Mouse (Mus musculus): ENCODE results near the gene Axin2.
"Not testable (repeated sequence)": the region's sequence is repeated elsewhere in the genome, so short reads cannot be mapped to it uniquely, and the experiment has no call there.

The Axin2 gene

GRCm38 (mm10) chr11:108920158-108920635, at the start of gene Axin2:
Gene Axin2, plus strand, starts transcription at chr11:108920349.
- DNase-seq (ENCODE audit: low read depth, low spot score): peak; percentile 89

- DNase-seq (ENCODE audit: low read depth, low spot score): not testable (repeated sequence)
Measured at GRCm38 (mm10) chr11:108871284-108871683, 48.9 kb upstream of the Axin2 start.

GRCm38 (mm10) chr11:108871748-108872147, 48.4 kb upstream of the Axin2 start:
- no peak for DNase-seq (ENCODE audit: low read depth, low spot score)

GRCm38 (mm10) chr11:108876633-108877205, 43.4 kb upstream of the Axin2 start:
- DNase-seq (ENCODE audit: low read depth, low spot score): no peak

GRCm38 (mm10) chr11:108877520-108877919, 42.6 kb upstream of the Axin2 start:
- DNase-seq (ENCODE audit: low read depth, low spot score): no peak

GRCm38 (mm10) chr11:108880546-108880945, 39.6 kb upstream of the Axin2 start:
- no peak for DNase-seq (ENCODE audit: low read depth, low spot score)

GRCm38 (mm10) chr11:108881662-108882061, 38.5 kb upstream of the Axin2 start:
- no peak for DNase-seq (ENCODE audit: low read depth, low spot score)

GRCm38 (mm10) chr11:108885276-108885896, 34.8 kb upstream of the Axin2 start:
- no peak for DNase-seq (ENCODE audit: low read depth, low spot score)

GRCm38 (mm10) chr11:108886060-108886459, 34.1 kb upstream of the Axin2 start:
- no peak for DNase-seq (ENCODE audit: low read depth, low spot score)

- DNase-seq (ENCODE audit: low read depth, low spot score): no peak
Measured at GRCm38 (mm10) chr11:108889121-108889520, 31.0 kb upstream of the Axin2 start.

- DNase-seq (ENCODE audit: low read depth, low spot score): no peak
Measured at GRCm38 (mm10) chr11:108890544-108890943, 29.6 kb upstream of the Axin2 start.

- DNase-seq (ENCODE audit: low read depth, low spot score): peak; percentile 30
Measured at GRCm38 (mm10) chr11:108891111-108891870, 28.9 kb upstream of the Axin2 start.

- DNase-seq (ENCODE audit: low read depth, low spot score): no peak
Measured at GRCm38 (mm10) chr11:108891871-108892380, 28.2 kb upstream of the Axin2 start.

- DNase-seq (ENCODE audit: low read depth, low spot score): no peak
Measured at GRCm38 (mm10) chr11:108892406-108892805, 27.7 kb upstream of the Axin2 start.

- no peak for DNase-seq (ENCODE audit: low read depth, low spot score)
Measured at GRCm38 (mm10) chr11:108893232-108893790, 26.8 kb upstream of the Axin2 start.

- no peak for DNase-seq (ENCODE audit: low read depth, low spot score)
Measured at GRCm38 (mm10) chr11:108893855-108894510, 26.2 kb upstream of the Axin2 start.

- DNase-seq (ENCODE audit: low read depth, low spot score): no peak
Measured at GRCm38 (mm10) chr11:108897034-108897433, 23.1 kb upstream of the Axin2 start.

GRCm38 (mm10) chr11:108898063-108898462, 22.1 kb upstream of the Axin2 start:
- DNase-seq (ENCODE audit: low read depth, low spot score): no peak

GRCm38 (mm10) chr11:108898483-108898882, 21.7 kb upstream of the Axin2 start:
- no peak for DNase-seq (ENCODE audit: low read depth, low spot score)

GRCm38 (mm10) chr11:108900718-108901488, 19.2 kb upstream of the Axin2 start:
- DNase-seq (ENCODE audit: low read depth, low spot score): peak; percentile 38

GRCm38 (mm10) chr11:108901670-108902069, 18.5 kb upstream of the Axin2 start:
- DNase-seq (ENCODE audit: low read depth, low spot score): no peak

All from skeletal muscle tissue, adult 2 months (tissue).